Mouse (Mus musculus) testis, postnatal 14 days (tissue): ENCODE measurements around the gene Slc25a12.
"Not testable (repeated sequence)": the region's sequence is repeated elsewhere in the genome, so short reads cannot be mapped to it uniquely, and the experiment has no call there.

Experiments used
- DNase-seq: peaks from one replicate; pipeline ENCODE4 v3.0.0; 2021; ENCODE audit warnings: low spot score

Slc25a12 gene

DNA sequence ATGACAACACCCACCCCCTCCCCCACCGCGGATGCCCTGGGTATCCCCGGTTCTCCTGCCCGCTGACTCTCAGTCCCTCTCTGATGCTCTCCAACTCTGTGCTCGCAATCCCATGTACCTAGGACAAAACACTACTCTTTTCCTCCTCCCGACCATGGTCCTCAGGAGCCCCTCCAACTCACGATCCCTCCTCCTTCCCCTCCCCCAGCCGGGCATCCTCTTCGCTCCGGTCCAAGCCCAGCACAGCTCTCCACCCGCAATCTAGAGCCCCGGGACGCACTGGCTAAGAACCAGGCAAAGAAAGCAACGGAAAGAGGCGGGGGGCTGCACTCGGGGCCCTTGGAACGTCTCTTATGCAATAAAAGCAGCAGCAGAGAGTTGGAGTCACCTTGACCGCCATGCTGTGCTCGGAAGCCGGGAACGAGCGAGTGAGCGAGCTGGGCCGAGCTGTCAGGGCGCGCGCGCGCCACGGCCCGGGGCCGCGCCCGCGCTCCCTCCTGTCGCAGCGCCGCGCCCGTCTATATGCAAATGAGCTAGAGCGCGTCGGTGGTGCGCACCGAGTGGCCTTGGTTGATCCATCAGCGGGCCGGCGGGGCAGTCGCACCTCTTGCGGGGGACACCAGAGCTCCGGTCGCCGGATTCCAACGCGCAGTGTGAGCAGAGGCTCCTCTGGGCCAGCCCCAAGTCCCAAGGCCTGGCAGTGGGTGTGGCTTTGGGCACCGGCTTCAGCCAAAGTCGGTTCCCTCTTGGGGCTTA is at the start of gene Slc25a12:
TSS of gene Slc25a12 (minus strand) at position 625 of the 756 bp plus-strand sequence.
- DNase-seq, result peak; percentile 66

DNA sequence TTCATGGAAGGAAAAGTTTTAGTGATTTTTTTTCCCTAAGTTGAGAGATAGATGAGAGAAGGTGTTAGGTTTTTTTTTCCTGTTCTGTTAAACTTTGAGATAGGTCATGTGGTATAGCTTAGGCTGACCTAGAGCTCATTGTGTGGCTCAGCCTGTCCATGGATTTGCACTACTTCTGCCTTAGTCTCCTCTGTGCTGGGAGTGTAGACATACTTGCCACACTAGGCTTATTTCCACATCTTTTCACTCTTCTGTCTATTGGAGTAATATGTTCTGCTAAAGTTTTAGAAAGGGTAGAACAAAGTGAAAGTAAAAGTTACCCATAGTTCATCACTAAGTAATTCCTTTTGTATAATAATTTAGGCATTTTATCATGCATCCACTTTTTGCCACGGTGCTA is 38.1 kb upstream of the Slc25a12 start:
- DNase-seq, result no peak

GRCm38 (mm10) chr2:71389864-71390263 is 22.3 kb upstream of the Slc25a12 start:
- DNase-seq, result no peak

DNA sequence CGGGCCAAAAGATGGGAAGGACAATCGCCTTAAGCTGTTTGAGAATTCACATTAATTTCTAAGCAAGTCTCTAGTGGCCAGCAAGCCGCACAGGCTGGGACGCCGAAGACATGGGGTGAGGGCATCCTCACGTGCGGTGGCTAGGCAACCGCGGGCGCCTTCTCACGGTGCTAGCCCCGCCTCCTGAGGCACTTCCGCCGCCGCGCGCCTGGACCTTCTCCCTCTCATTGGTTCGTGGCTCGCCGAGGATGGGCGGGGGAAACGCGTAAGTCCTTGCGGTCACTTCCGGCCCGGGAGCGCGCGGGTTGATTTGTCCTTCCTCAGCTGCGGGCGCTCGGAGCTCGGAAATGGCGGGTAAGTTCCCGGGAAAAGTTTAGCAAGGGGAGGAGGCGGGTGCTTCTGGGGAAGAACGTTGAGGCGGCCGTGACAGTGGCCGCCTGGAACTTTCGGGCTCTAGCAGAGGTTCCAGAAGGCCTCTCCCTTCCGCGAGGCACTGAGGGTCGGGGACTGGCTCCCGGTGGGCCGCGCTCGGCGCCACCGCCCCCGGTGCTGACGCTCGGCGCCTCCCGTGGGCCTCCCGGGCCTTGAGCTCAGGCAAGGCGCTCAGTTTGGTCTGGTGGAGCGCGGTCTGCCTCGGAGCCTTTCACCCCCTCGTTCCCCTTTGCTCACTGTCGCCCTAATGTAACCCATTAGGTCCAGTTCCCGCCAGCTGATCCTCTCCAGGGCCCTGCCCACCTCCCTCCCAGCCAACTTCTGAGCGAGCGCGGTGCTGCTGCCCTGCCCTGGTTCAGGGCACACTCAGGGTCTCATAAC is 21.6 kb upstream of the Slc25a12 start, which contains the start of gene Hat1:
TSS of gene Hat1 (plus strand) at position 8 of the 813 bp plus-strand sequence.
- DNase-seq, result peak; percentile 98

- no peak for DNase-seq
Measured at GRCm38 (mm10) chr2:71387766-71388165, 20.2 kb upstream of the Slc25a12 start.

DNA sequence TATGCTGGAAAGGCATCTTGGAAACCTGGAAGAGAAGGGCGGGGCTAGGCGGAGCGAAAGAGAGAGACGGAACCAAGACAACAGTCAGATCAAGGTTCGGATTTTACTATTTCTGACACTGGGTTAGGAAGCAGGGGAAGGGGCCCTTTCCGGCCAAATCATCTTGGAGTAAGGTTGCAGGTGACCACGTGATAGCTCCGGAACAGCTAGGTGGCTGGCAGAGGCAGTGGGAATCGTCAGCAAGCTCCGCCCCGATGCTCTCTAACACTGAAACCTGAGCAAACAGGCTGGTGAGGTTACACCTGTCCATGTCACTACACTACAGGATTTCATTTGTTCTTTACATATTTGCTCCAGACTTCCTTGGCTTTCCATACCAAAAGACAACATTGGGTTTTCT is 16.3 kb upstream of the Slc25a12 start:
- DNase-seq, result no peak

DNA sequence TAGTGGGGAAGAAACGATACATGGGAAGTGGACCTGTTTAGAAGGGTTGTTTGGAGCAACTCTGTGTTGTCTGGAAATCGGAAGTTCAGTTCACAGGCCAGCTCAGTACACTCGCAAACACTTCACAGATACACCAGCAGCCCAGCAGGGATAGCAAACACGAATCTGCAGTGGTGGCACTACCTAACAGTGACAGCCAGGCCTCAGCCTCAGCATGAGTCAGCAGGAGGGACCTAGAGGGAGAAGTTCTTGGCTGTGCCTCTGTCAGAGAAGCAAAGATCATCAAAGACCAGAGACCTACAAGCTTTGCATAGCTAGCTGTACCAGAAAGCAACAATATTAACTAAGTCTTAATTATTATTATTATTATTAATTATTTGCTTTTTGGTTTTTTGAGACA is 14.4 kb upstream of the Slc25a12 start:
- no peak for DNase-seq

- DNase-seq, result no peak
Measured at GRCm38 (mm10) chr2:71377426-71377825, 9.9 kb upstream of the Slc25a12 start.

DNA sequence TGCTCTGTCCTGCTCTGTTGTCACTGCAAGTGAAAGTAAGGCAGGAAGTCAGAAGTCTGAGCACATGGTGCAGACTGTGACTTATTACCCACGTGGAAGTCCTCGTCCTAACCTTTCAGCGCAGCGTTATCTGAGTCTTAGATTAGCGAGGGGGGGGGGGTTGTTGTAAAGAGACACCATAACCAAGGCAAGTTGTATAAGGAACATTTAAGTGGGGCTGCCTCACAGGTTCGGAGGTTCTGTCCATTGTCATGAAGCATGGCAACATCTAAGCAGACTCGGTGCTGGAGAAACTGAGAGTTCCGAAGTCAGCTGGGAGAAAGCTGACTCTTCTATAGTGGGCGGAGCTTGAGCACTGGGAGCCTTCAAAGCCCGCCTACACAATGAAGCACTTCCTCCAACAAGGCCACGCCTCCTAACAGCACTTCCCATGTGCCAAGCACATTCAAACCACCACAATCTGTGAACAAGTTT is 8.9 kb upstream of the Slc25a12 start:
- DNase-seq, result no peak

DNA sequence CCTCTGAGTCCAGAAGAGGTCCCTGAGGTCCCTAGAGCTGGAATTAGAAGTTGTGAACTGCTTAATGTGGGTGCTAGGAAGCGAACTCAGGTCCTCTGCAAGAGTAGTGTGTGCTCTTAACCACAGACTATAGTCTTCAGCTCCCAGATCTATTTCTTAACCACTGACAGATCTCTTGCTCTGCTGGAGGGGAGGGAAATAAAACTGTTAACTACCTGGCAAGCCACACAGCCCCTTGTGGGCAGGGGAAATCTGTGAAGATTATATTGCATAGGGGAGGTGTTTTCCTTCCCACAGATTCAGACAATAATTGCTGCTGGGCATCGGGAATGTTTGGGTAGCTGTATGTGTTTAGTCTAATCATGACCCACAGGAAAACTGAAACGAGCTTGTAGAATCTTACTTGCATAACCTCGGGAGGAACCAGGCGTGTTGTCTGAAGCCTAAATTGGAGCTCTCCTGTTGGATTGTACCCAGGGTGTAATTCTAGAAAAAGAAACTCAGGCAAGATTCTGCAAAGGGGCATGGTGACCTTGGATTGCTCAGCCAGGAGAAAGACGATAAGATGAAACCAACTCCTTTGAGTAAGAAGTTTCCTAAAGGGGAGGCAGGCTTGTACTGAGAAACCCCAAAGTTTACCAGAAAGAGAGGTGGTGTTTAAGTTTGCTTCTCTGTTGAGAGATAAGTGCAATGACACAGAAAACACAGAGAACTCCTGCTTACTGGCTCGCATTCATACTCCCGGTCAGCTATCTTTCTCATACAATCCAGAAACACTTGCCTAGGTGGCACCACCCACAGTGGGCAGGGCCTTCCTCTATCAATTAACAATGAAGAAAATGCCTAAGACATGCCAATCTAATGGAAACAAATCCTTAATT is 7.0 kb upstream of the Slc25a12 start:
- DNase-seq, result peak; percentile 29

DNA sequence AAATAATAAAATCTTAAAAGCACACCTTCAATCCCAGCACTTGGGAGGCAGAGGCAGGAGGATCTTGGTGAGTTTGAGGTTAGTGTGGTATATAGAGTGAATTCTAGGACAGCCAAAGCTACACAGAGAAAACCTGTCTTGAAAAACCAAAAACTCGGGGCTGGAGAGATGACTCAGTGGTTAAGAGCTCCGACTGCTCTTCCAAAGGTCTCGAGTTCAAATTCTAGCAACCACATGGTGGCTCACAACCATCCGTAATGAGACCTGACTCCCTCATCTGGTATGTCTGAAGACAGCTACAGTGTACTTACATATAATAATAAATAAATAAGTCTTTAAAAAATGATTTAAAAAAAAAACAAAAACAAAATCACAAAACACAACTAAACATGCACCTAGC is 4.7 kb upstream of the Slc25a12 start:
- not testable (repeated sequence) for DNase-seq

DNA sequence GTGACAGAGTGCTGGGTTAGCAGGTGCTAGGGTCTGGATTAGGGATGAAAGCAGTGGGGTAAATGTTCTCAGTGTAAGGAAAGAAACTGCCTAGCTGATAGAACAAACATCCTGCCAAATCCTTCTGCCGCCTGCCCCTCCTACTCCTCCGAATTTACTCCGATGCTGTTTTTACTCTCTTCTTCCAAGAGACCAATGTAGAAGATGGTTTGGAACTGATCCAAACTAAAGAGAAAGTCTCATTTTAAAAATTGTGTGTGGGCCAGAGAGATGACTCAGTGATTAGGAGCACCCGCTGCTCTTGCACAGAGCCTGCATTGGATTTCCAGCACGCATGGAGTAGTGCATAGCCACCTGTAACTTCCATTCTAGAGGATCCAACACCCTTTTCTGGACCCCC is 4.2 kb upstream of the Slc25a12 start:
- DNase-seq, result no peak

DNA sequence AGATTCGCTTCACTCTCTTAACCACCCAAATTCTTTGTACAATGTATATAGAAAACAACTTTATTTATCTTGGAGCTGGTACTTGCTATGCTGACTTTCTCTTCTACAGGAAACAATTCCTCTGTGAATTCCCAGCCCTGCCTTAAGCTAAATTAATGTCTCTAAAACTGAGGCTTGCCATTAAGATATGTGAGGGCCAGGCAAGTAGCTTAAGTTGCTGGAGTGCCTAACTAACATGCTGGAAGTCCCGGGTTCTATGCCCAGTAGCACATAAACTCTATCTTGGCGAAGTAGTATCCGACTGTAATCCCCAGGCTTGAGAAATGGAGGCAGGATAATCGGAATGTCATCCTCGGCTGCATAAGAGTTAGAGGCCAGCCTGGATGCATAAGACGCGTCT is 537 bp upstream of the Slc25a12 start:
- no peak for DNase-seq

GRCm38 (mm10) chr2:71366618-71367124 is 878 bp downstream of the Slc25a12 start:
- DNase-seq, result no peak

DNA sequence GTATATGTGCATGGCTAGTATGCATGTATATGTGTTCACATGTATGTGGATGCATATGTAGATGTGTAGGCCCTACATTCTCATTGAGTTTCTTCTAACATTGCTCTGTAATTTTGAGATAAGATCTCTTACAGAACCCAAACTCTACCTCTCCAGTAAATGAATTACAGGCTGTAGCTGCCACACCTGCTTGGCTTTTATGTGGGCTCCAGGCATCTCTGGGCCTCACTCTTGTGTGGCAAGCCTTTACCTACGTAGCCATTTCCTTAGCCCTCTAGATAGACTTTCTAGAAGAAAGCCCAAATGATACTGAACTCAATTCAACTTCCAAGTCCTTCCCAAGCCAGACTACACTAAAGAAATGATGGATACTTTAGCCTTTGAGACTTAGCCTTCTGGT is 7.4 kb downstream of the Slc25a12 start:
- no peak for DNase-seq

GRCm38 (mm10) chr2:71358347-71358746 is 9.2 kb downstream of the Slc25a12 start:
- DNase-seq, result no peak

GRCm38 (mm10) chr2:71354055-71354425 is 13.5 kb downstream of the Slc25a12 start:
- no peak for DNase-seq

DNA sequence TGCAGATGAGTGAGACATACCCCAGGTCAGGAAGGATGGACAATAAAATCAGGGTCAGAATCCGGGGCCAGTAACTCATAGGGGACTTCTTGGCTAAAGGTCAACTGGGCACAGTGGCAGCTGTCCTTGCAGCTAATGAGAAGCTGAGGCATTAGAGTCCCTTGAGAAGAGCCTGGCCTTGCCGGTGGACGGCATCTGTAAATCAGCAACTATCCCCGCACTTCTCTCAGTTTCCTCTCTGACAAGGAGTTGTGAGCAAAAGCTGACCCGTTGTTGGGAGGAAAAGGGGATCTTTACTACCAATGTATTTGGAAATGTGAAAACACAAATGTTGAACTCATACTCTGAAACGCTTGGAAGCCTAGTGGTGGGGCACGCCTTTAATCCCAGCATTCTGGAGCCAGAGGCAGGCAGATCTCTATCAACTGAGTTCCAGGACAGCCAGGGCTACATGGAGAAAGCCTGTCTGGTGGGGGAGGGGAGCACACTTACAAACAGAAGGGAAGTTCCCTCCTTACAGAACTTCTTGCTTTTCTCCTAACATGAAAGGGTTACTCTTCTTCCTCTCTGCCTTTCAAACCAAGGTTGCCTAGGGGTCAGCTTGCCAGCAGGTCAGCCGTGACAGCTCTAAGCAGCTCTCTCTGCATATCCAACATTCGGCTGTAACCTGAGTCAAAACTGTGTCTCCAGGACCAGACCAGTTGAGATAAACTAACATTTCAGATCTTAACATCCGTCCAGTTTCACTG is 14.1 kb downstream of the Slc25a12 start:
- DNase-seq, result no peak

DNA sequence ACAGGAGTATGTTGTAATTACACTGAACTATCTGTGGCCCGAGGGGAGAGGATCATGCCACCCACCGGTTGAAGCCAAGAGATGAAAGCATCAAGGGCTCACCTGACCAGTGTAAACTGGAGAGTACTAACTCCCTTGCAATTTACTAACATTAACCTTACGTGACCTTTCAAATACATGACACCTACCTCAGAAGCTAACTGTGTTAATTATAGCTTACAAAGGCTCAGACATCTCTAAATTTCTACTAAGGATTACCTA is 15.9 kb downstream of the Slc25a12 start:
- DNase-seq, result no peak

GRCm38 (mm10) chr2:71350904-71351726 is 16.4 kb downstream of the Slc25a12 start:
- no peak for DNase-seq

DNA sequence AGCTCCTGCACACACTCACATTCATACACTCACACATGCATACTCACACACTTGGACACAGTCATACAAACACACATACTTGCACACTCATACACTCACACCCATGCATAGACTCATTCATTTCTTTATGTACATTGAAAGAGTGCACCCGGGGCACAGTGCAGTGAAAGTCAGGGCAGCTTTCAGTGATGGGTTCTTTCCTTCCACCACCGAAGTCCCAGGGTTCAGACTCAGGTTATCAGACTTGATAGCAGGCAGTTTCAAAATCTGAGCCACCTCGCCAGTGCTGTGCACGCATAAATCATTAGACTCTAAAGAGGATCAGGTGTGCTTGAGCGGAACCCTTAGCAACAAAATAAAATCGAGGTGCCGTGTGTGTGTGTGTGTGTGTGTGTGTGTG is 17.4 kb downstream of the Slc25a12 start:
- DNase-seq, result no peak
